12 mouse cellular contexts compared by ENCODE assay signal in genomic region chr3:145101891-145102555, GRCm38 (mm10). TPM values are rescaled to one million over a fixed set of nuclear protein-coding genes. Genes with fewer than 3 reads are reported as not detected.
A peak's percentile ranks its signal among the peaks of the same experiment; 100 is the strongest.
DNase-seq lines count a peak whose midpoint lies in the region; ATAC-seq and TF ChIP-seq lines count a peak whose summit lies in the region.
"Had no signal": no experiment of that assay in that cellular context is flagged by ENCODE, and none has a peak within 500 bp of the region (broad histone marks: within the 10 kb centered on the region; RNA-seq: fewer than 3 reads in every experiment).

No protein-coding gene starts in this region.

- in situ Hi-C loops in Patski (cut with MboI; ENCODE audit: low pct_unique_long_range_greater_than_20kb), result no loop called here

- peak overlapping the region; percentile 36 for H3K27ac ChIP-seq in heart, postnatal 0 days (ENCODE audit: low read depth)
- no peak overlapping the region for H3K27ac ChIP-seq in lung, embryonic 14.5 days (ENCODE audit: low read depth)
- no peak overlapping the region for H3K27ac ChIP-seq in midbrain, embryonic 13.5 days
- no peak overlapping the region for H3K27ac ChIP-seq in forebrain, embryonic 10.5 days
- H3K27ac ChIP-seq: embryonic facial prominence, embryonic 13.5 days; liver, embryonic 14.5 days had no signal

- peak; percentile 31; the same call in 1 of the 2 replicates for TF ChIP-seq EP300 in heart, postnatal 0 days (IDR thresholded peaks at IDR 0.05; ENCODE audit: low read depth)

- POLR2A ChIA-PET in Patski (lab: Charles Lee), result interaction anchor here (0.5 to 0.9 kb wide), 2 partner anchors 37 to 197 kb away, joined by 3 to 4 read pairs; no protein-coding TSS in a partner anchor

- DNase-seq in G1E (ENCODE audit: low spot score), result no peak
- peak; percentile 71 for DNase-seq in Patski (ENCODE audit: low read depth, low spot score)
- DNase-seq in heart, postnatal 0 days (ENCODE audit: low spot score), result peak; percentile 40
- peak; percentile 47 for DNase-seq in lung, embryonic 14.5 days
- DNase-seq in right cerebral cortex, adult 18-20 months, result no peak
- DNase-seq in forebrain, embryonic 10.5 days (ENCODE audit: extremely low spot score, low spot score), result no peak
- no peak for DNase-seq in right cerebral cortex, postnatal 25 days
- DNase-seq: thymus, postnatal 36 days had no signal

- CTCF ChIA-PET in Patski (lab: Charles Lee), result interaction anchor here (1.4 to 2.0 kb wide), 4 partner anchors 10 to 29 kb away, joined by 3 to 4 read pairs (median 4); no protein-coding TSS in a partner anchor

- H3K27me3 ChIP-seq in G1E (ENCODE audit: insufficient read depth, low read length) (no peaks in the 10 kb centered on the region; the same call in 1 of the 2 replicates), Patski (no peaks in the 10 kb centered on the region)
- H3K27me3 ChIP-seq in heart, postnatal 0 days (ENCODE audit: control insufficient read depth, insufficient read depth, low read length), result no peaks in the 10 kb centered on the region
- H3K27me3 ChIP-seq in lung, embryonic 14.5 days (ENCODE audit: insufficient read depth, low read length), result no peaks in the 10 kb centered on the region
- H3K27me3 ChIP-seq in midbrain, embryonic 13.5 days, result no peaks in the 10 kb centered on the region
- H3K27me3 ChIP-seq in forebrain, embryonic 10.5 days (ENCODE audit: poor library complexity, severe bottlenecking), result no peaks in the 10 kb centered on the region
- H3K27me3 ChIP-seq: embryonic facial prominence, embryonic 13.5 days had no signal

- no peak overlapping the region for H3K9ac ChIP-seq in heart, postnatal 0 days (replicated peaks; ENCODE audit: low read depth, low read length)
- no peak overlapping the region for H3K9ac ChIP-seq in lung, embryonic 14.5 days
- no peak overlapping the region for H3K9ac ChIP-seq in midbrain, embryonic 13.5 days (replicated peaks)
- H3K9ac ChIP-seq: embryonic facial prominence, embryonic 13.5 days; liver, embryonic 14.5 days had no signal

- H3K4me1 ChIP-seq in G1E (ENCODE audit: insufficient read depth, low read depth, low read length), result peaks cover 27% of the 10 kb centered on the region
- no peaks in the 10 kb centered on the region for H3K4me1 ChIP-seq in heart, postnatal 0 days (ENCODE audit: control insufficient read depth, insufficient read depth)
- no peaks in the 10 kb centered on the region; the same call in 1 of the 2 replicates for H3K4me1 ChIP-seq in lung, embryonic 14.5 days (ENCODE audit: insufficient read depth)
- H3K4me1 ChIP-seq in midbrain, embryonic 13.5 days (replicated peaks), result no peaks in the 10 kb centered on the region
- no peaks in the 10 kb centered on the region for H3K4me1 ChIP-seq in forebrain, embryonic 10.5 days

- ATAC-seq in G1E (ENCODE audit: extremely low read depth, insufficient number of reproducible peaks, low FRiP score, poor library complexity, severe bottlenecking) (no peak), Patski (peak; percentile 56)
- peak; percentile 85 for ATAC-seq in heart, postnatal 0 days (ENCODE audit: insufficient read depth, low read depth)
- peak; percentile 52; the same call in 1 of the 2 replicates for ATAC-seq in lung, embryonic 14.5 days (ENCODE audit: insufficient read depth)
- no peak for ATAC-seq in midbrain, embryonic 13.5 days

- TF ChIP-seq CTCF in G1E (IDR thresholded peaks at IDR 0.05; ENCODE audit: low read depth, low read length) (no peak), Patski (IDR thresholded peaks at IDR 0.05) (no peak)
- TF ChIP-seq CTCF in heart, postnatal 0 days (IDR thresholded peaks at IDR 0.05; ENCODE audit: low read depth), result no peak
- no peak for TF ChIP-seq CTCF in lung, embryonic 14.5 days (IDR thresholded peaks at IDR 0.05; ENCODE audit: low read depth)

- H3K4me2 ChIP-seq in heart, postnatal 0 days (ENCODE audit: low read depth, low read length), result 0 out of 2 replicates have a peak overlapping the region, but pooled peaks have one; percentile 17
- H3K4me2 ChIP-seq in lung, embryonic 14.5 days, result no peak overlapping the region; the same call in 1 of the 2 replicates
- H3K4me2 ChIP-seq in midbrain, embryonic 13.5 days (replicated peaks), result no peak overlapping the region
- H3K4me2 ChIP-seq: embryonic facial prominence, embryonic 13.5 days had no signal

- H3K4me3 ChIP-seq in G1E (ENCODE audit: low read depth, low read length), result peak overlapping the region; percentile 56
- no peak overlapping the region for H3K4me3 ChIP-seq in heart, postnatal 0 days (ENCODE audit: low read depth, low read length)
- H3K4me3 ChIP-seq in lung, embryonic 14.5 days (ENCODE audit: low read depth, low read length), result no peak overlapping the region
- no peak overlapping the region for H3K4me3 ChIP-seq in midbrain, embryonic 13.5 days (replicated peaks)
- no peak overlapping the region for H3K4me3 ChIP-seq in forebrain, embryonic 10.5 days
- H3K4me3 ChIP-seq: embryonic facial prominence, embryonic 13.5 days had no signal

- no peaks in the 10 kb centered on the region for H3K36me3 ChIP-seq in G1E (replicated peaks)
- H3K36me3 ChIP-seq in heart, postnatal 0 days (replicated peaks; ENCODE audit: control insufficient read depth, insufficient read depth, low read length), result no peaks in the 10 kb centered on the region
- H3K36me3 ChIP-seq in lung, embryonic 14.5 days (ENCODE audit: insufficient read depth), result no peaks in the 10 kb centered on the region
- no peaks in the 10 kb centered on the region for H3K36me3 ChIP-seq in midbrain, embryonic 13.5 days
- no peaks in the 10 kb centered on the region for H3K36me3 ChIP-seq in forebrain, embryonic 10.5 days (replicated peaks)
- H3K36me3 ChIP-seq: embryonic facial prominence, embryonic 13.5 days had no signal

- 67% methylated on average over 9 of the region's 9 CpGs for WGBS in heart, postnatal 0 days
- 62% methylated on average over 9 of the region's 9 CpGs for WGBS in lung, embryonic 14.5 days
- 85% methylated on average over 9 of the region's 9 CpGs for WGBS in midbrain, embryonic 13.5 days
- WGBS in forebrain, embryonic 10.5 days, result 87% methylated on average over 9 of the region's 9 CpGs

- H3K9me3 ChIP-seq in G1E (replicated peaks), result no peaks in the 10 kb centered on the region
- H3K9me3 ChIP-seq in heart, postnatal 0 days (replicated peaks; ENCODE audit: control insufficient read depth, low read length), result no peaks in the 10 kb centered on the region
- no peaks in the 10 kb centered on the region for H3K9me3 ChIP-seq in lung, embryonic 14.5 days (ENCODE audit: low read depth, low read length)
- no peaks in the 10 kb centered on the region for H3K9me3 ChIP-seq in midbrain, embryonic 13.5 days
- H3K9me3 ChIP-seq in forebrain, embryonic 10.5 days, result no peaks in the 10 kb centered on the region
- H3K9me3 ChIP-seq: embryonic facial prominence, embryonic 13.5 days had no signal

RNA-seq across cellular contexts. Expression of gene Clca2, which starts 2.8 kb away (rescaled TPM):
- not detected in 2 replicates for total RNA-seq in G1E (2014; fragmentation: Nextera tagmentation)
- total RNA-seq in G1E (2017), result 0.05 TPM in 1 of 2 replicates, not detected in the other
- polyA plus RNA-seq in G1E (2012), result not detected in 2 replicates
- polyA plus RNA-seq in Patski (2021), result 0.03 TPM
- 0.62 TPM in 1 of 2 replicates, not detected in the other for total RNA-seq in heart, postnatal 0 days (2014; rRNA removed; ENCODE audit: low replicate concordance)
- polyA plus RNA-seq in heart, postnatal 0 days (2015; fragmentation: Nextera tagmentation; extraction: Ambion mirVana), result 0.05 TPM in 1 of 2 replicates, not detected in the other
- polyA plus RNA-seq in lung, embryonic 14.5 days (2014; fragmentation: Nextera tagmentation; extraction: Ambion mirVana), result 0.45 and 0.65 TPM in 2 replicates
- polyA plus RNA-seq in midbrain, embryonic 13.5 days (2015; fragmentation: Nextera tagmentation; extraction: Ambion mirVana), result 0.18 TPM in 1 of 2 replicates, not detected in the other
- 0.10 and 0.12 TPM in 2 replicates for polyA plus RNA-seq in forebrain, embryonic 10.5 days (2016; fragmentation: Nextera tagmentation; extraction: Ambion mirVana)
- total RNA-seq: neutrophil, adult 5-6 weeks had no signal
- polyA plus RNA-seq: liver, embryonic 14.5 days had no signal

RNA-seq across cellular contexts. Expression of gene Odf2l, which starts 16.4 kb away (rescaled TPM):
- total RNA-seq in G1E (2014; fragmentation: Nextera tagmentation) (91.1 and 103 TPM in 2 replicates), G1E (2017) (37.8 and 43.0 TPM in 2 replicates)
- polyA plus RNA-seq in G1E (2012) (3.8 and 4.2 TPM in 2 replicates), Patski (2021) (46.3 TPM)
- 5.0 and 6.2 TPM in 2 replicates for total RNA-seq in heart, postnatal 0 days (2014; rRNA removed; ENCODE audit: low replicate concordance)
- 8.9 and 9.2 TPM in 2 replicates for polyA plus RNA-seq in heart, postnatal 0 days (2015; fragmentation: Nextera tagmentation; extraction: Ambion mirVana)
- polyA plus RNA-seq in lung, embryonic 14.5 days (2014; fragmentation: Nextera tagmentation; extraction: Ambion mirVana), result 16.6 and 17.4 TPM in 2 replicates
- polyA plus RNA-seq in midbrain, embryonic 13.5 days (2015; fragmentation: Nextera tagmentation; extraction: Ambion mirVana), result 19.1 and 21.1 TPM in 2 replicates
- 21.6 and 26.0 TPM in 2 replicates for polyA plus RNA-seq in forebrain, embryonic 10.5 days (2016; fragmentation: Nextera tagmentation; extraction: Ambion mirVana)

Comparison
In these comparisons a context has a peak if more than half of its experiments do, and no peak if none do; other contexts are left out.
1. ATAC-seq: peak in Patski (single experiment), heart, postnatal 0 days (single experiment) and lung, embryonic 14.5 days (single experiment); none in G1E (single experiment) and midbrain, embryonic 13.5 days (single experiment).
2. DNase-seq: peak in Patski (single experiment), heart, postnatal 0 days (single experiment) and lung, embryonic 14.5 days (single experiment); none in G1E (single experiment), right cerebral cortex, adult 18-20 months (single experiment), forebrain, embryonic 10.5 days (single experiment) and right cerebral cortex, postnatal 25 days (single experiment).